In the genomic region with DNA sequence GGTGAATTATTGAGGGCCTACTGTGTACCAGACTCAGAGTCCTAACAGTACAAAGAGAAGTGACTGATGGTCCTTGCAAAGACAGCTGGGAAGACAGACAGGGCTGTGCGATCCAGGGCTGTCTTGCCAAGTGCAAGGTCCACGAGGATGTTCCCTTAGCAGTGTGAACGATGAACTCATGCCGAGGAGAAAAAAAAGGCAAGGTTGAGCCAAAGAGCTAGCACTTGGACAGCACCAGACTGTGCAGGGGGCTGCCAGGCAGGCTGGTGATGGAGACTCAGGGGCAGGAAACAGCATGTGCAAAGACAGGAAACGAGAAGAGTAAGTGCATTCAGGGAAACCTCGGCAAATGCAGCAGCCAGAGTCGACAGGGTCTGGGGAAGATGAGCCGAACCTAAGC, we compare ENCODE assay signal across 18 mouse cellular contexts.
DNase-seq lines count a peak whose midpoint lies in the region; ATAC-seq and TF ChIP-seq lines count a peak whose summit lies in the region.
"Had no signal": no experiment of that assay in that cellular context is flagged by ENCODE, and none has a peak within 500 bp of the region (broad histone marks: within the 10 kb centered on the region; RNA-seq: fewer than 3 reads in every experiment).

No protein-coding gene starts in this region.

- intact Hi-C loops in heart, postnatal 10 days (cut with DNase I) = no loop called here

- no peak overlapping the region for H3K4me3 ChIP-seq in cerebellum, adult 2 months (replicated peaks; ENCODE audit: insufficient read depth, low read depth, low read length)
- H3K4me3 ChIP-seq in midbrain, embryonic 16.5 days (ENCODE audit: low read depth, low read length) = no peak overlapping the region
- H3K4me3 ChIP-seq: embryonic facial prominence, embryonic 13.5 days; forebrain, embryonic 15.5 days; heart, embryonic 15.5 days; intestine, embryonic 15.5 days had no signal

- no peak for TF ChIP-seq POLR2A in cerebellum, adult 2 months (IDR thresholded peaks at IDR 0.05; ENCODE audit: borderline replicate concordance, insufficient read depth, low read length)

- H3K27me3 ChIP-seq in cerebellum, adult 2 months (ENCODE audit: control insufficient read depth, insufficient read depth, low read length) = no peaks in the 10 kb centered on the region
- H3K27me3 ChIP-seq in midbrain, embryonic 16.5 days (ENCODE audit: control insufficient read depth, insufficient read depth, low read depth, low read length) = no peaks in the 10 kb centered on the region
- H3K27me3 ChIP-seq: embryonic facial prominence, embryonic 13.5 days; forebrain, embryonic 15.5 days; heart, embryonic 15.5 days; intestine, embryonic 15.5 days had no signal

- 8% methylated on average over 8 of the region's 8 CpGs for whole genome bisulfite sequencing in cerebellum, adult 2 months
- 62% methylated on average over 8 of the region's 8 CpGs for WGBS in midbrain, embryonic 16.5 days

- peaks cover 18% of the 10 kb centered on the region for H3K4me1 ChIP-seq in cerebellum, adult 2 months (ENCODE audit: control insufficient read depth, insufficient read depth, low read length)
- no peaks in the 10 kb centered on the region for H3K4me1 ChIP-seq in midbrain, embryonic 16.5 days (ENCODE audit: control insufficient read depth, insufficient read depth, low read length)
- H3K4me1 ChIP-seq: embryonic facial prominence, embryonic 13.5 days; forebrain, embryonic 15.5 days; heart, embryonic 15.5 days; intestine, embryonic 15.5 days had no signal

- no peak for ATAC-seq in cerebellum, adult (ENCODE audit: insufficient number of reproducible peaks, low FRiP score, low TSS enrichment)
- peak; percentile 36; the same call in 1 of the 2 replicates for ATAC-seq in midbrain, embryonic 16.5 days
- ATAC-seq: activated CD4-positive, CD25-positive, alpha-beta regulatory T cell, adult 4 months; forebrain, embryonic 15.5 days; intestine, embryonic 15.5 days had no signal

- no peak overlapping the region for H3K4me2 ChIP-seq in midbrain, embryonic 16.5 days (ENCODE audit: low read length)
- H3K4me2 ChIP-seq: embryonic facial prominence, embryonic 13.5 days; forebrain, embryonic 15.5 days; heart, embryonic 15.5 days; intestine, embryonic 15.5 days had no signal

- no peak for TF ChIP-seq CTCF in cerebellum, adult 2 months (IDR thresholded peaks at IDR 0.05; ENCODE audit: borderline replicate concordance, insufficient read depth, low read depth, low read length)

- no peak overlapping the region for H3K9ac ChIP-seq in midbrain, embryonic 16.5 days (ENCODE audit: low read depth, low read length)
- H3K9ac ChIP-seq: embryonic facial prominence, embryonic 13.5 days; forebrain, embryonic 15.5 days; heart, embryonic 15.5 days; intestine, embryonic 15.5 days; liver, embryonic 14.5 days had no signal

- peak; percentile 41 to 62 for DNase-seq in cerebellum, adult 2 months
- peak; percentile 13 for DNase-seq in kidney, adult 9 months
- DNase-seq in kidney, adult 18-20 months = no peak
- DNase-seq in cerebellum, adult 9-11 months = peak; percentile 38
- no peak for DNase-seq in heart, postnatal 10 days
- DNase-seq: adrenal gland, postnatal 25 days; gastrocnemius, postnatal 36 days; thymus, postnatal 25 days had no signal

- H3K27ac ChIP-seq in cerebellum, adult 2 months (ENCODE audit: insufficient read depth, low read length) = no peak overlapping the region
- H3K27ac ChIP-seq in midbrain, embryonic 16.5 days (ENCODE audit: low read length) = no peak overlapping the region
- H3K27ac ChIP-seq: embryonic facial prominence, embryonic 13.5 days; forebrain, embryonic 15.5 days; heart, embryonic 15.5 days; intestine, embryonic 15.5 days; kidney, postnatal 0 days; liver, embryonic 14.5 days had no signal

- H3K9me3 ChIP-seq in midbrain, embryonic 16.5 days (replicated peaks; ENCODE audit: control insufficient read depth, low read length, poor library complexity, severe bottlenecking) = no peaks in the 10 kb centered on the region
- H3K9me3 ChIP-seq: embryonic facial prominence, embryonic 13.5 days; forebrain, embryonic 15.5 days; heart, embryonic 15.5 days; intestine, embryonic 15.5 days had no signal

- H3K36me3 ChIP-seq in midbrain, embryonic 16.5 days (ENCODE audit: control insufficient read depth, insufficient read depth, low read length) = no peaks in the 10 kb centered on the region
- H3K36me3 ChIP-seq: embryonic facial prominence, embryonic 13.5 days; forebrain, embryonic 15.5 days; G1E; heart, embryonic 15.5 days; intestine, embryonic 15.5 days had no signal

Comparison
In these comparisons a context has a peak if more than half of its experiments do, and no peak if none do; other contexts are left out.
1. DNase-seq: peak in cerebellum, adult 2 months (2 of 2), kidney, adult 9 months (single experiment) and cerebellum, adult 9-11 months (single experiment); none in kidney, adult 18-20 months (single experiment) and heart, postnatal 10 days (0 of 2).